Mouse (Mus musculus) embryonic fibroblast, embryonic 13.5 days (primary cell): Measurements from ENCODE around the gene Zfp597.

Experiments used
- CTCF ChIP-seq: IDR thresholded peaks from 2 replicates; pipeline ENCODE4 v1.5.1; 2011; ENCODE audit warnings: mild to moderate bottlenecking, control low read depth, low read length, moderate library complexity, borderline replicate concordance; ENCODE audit not compliant: insufficient read depth
- POLR2A ChIP-seq: IDR thresholded peaks from 2 replicates; pipeline ENCODE4 v1.6.1; 2011; ENCODE audit warnings: low read depth, mild to moderate bottlenecking, control low read depth, low read length, moderate library complexity

GRCm38 (mm10) chr16:3846711-3847518, 37.4 kb downstream of the Zfp597 start, which contains the start of gene Zfp174:
- TF ChIP-seq CTCF, result no peak
- peak; percentile 80 for TF ChIP-seq POLR2A
